Mouse (Mus musculus) liver, embryonic 11.5 days (tissue): Measurements from ENCODE around the gene Pip4k2b. TPM values are rescaled to one million over a fixed set of nuclear protein-coding genes. Genes with fewer than 3 reads are reported as not detected.
"Not testable (repeated sequence)": the region's sequence is repeated elsewhere in the genome, so short reads cannot be mapped to it uniquely, and the experiment has no call there.

Source experiments
- ATAC-seq: fragments of 200-750 bp; cut with Nextera tagmentation; replicated peaks from 2 replicates; pipeline ENCODE4 v1.8.0; 2017; ENCODE audit warnings: moderate number of reproducible peaks, mild to moderate bottlenecking, moderate TSS enrichment, moderate library complexity; ENCODE audit not compliant: low FRiP score
- DNase-seq: peaks from one replicate; pipeline ENCODE4 v3.0.0-alpha.2; 2017; ENCODE audit warnings: low spot score
- H3K27ac ChIP-seq: fragments of 300-500 bp; sonication (generic); 2 replicates; pipeline ENCODE4 v1.5.1; 2014; ENCODE audit warnings: mild to moderate bottlenecking, low read depth, low read length, control low read depth
- H3K27me3 ChIP-seq: fragments of 300-500 bp; sonication (generic); replicated peaks from 2 replicates; pipeline ENCODE4 v1.6.1; 2014; ENCODE audit warnings: low read length, mixed read lengths; ENCODE audit not compliant: control insufficient read depth, insufficient read depth
- H3K36me3 ChIP-seq: fragments of 300-500 bp; sonication (generic); 2 replicates; pipeline ENCODE4 v1.6.1; 2014; ENCODE audit warnings: mild to moderate bottlenecking, low read length, moderate library complexity, mixed read lengths; ENCODE audit not compliant: control insufficient read depth, insufficient read depth
- H3K4me1 ChIP-seq: fragments of 300-500 bp; sonication (generic); replicated peaks from 2 replicates; pipeline ENCODE4 v1.6.1; 2014; ENCODE audit warnings: low read length, mixed read lengths; ENCODE audit not compliant: control insufficient read depth, insufficient read depth
- H3K4me2 ChIP-seq: fragments of 300-500 bp; sonication (generic); 2 replicates; pipeline ENCODE4 v1.6.1; 2014; ENCODE audit warnings: mild to moderate bottlenecking, control low read depth, moderate library complexity
- H3K4me3 ChIP-seq: fragments of 300-500 bp; sonication (generic); 2 replicates; pipeline ENCODE4 v1.5.1; 2014; ENCODE audit warnings: low read depth, low read length, control low read depth
- H3K9ac ChIP-seq: fragments of 300-500 bp; sonication (generic); 2 replicates; pipeline ENCODE4 v1.6.1; 2014; ENCODE audit warnings: low read depth, low read length, control low read depth
- H3K9me3 ChIP-seq: fragments of 300-500 bp; sonication (generic); 2 replicates; pipeline ENCODE4 v1.6.1; 2016; ENCODE audit warnings: low read length, inconsistent platforms, mixed read lengths; ENCODE audit not compliant: control insufficient read depth
- WGBS: fragments of 180-500 bp; shearing (Covaris S2); extraction: QIAGEN DNeasy Blood & Tissue Kit; methylation state at CpG from one replicate; pipeline ENCODE4 v1.1.7; 2014; 5-methylcytosine and 5-hydroxymethylcytosine counted together
- polyA plus RNA-seq: library from polyadenylated mRNA; unstranded; fragments of >200 nt; fragmentation: Nextera tagmentation; extraction: Ambion mirVana; gene quantifications from 2 replicates; pipeline ENCODE4 v1.2.1, GENCODE M21; 2014

The Pip4k2b gene
- 0.95 and 1.7 TPM in 2 replicates for polyA plus RNA-seq

DNA sequence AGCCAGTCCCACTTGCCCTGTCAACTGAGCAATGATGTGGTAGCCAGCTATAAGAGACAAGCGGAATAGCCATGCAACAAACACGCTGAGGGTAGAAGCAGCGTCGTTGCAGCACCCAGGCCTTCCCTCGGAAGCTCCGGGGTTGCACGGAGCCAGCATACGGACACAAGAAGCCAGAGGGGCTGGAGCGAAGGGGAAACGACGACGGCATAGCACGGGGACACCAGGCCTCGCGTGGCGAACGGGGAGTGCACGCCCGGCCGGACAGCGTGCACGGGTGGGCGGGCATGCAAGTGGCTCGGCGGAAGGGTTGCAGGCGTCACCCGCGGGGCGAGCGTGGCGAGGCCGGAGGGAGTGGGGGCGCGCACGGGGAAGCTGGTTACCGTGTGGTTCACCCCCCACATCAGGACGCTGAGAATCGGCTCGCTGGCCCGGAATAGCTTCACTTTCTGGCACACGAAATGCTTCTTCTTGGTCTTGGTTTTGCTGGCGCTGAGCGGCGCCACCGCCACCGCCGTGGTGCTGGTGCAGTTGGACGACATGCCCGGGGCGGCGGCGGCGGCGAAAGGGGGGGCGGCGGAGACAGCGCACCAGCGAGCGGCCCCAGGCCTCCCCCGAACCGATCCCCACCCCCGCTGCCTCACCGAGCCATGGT lies at the start of gene Pip4k2b:
Gene Pip4k2b, minus strand, starts transcription at position 642 of the 655 bp plus-strand sequence.
- DNase-seq (no peak), ATAC-seq (peak; percentile 42)
- no peaks in the 10 kb centered on the region for H3K9me3 ChIP-seq
- 1% methylated on average over 57 of the region's 63 CpGs for WGBS
- H3K4me1 ChIP-seq = peaks cover 13% of the 10 kb centered on the region
- H3K4me3 ChIP-seq = peak within 1 kb of the TSS; percentile 82
- peak within 1 kb of the TSS; percentile 88 for H3K9ac ChIP-seq
- peak within 1 kb of the TSS; percentile 79 for H3K4me2 ChIP-seq
- H3K27me3 ChIP-seq = no peaks in the 10 kb centered on the region
- peaks cover 5% of the 10 kb centered on the region for H3K36me3 ChIP-seq
- H3K27ac ChIP-seq = peak within 1 kb of the TSS; percentile 82

GRCm38 (mm10) chr11:97793165-97793564 lies 48.7 kb upstream of the Pip4k2b start:
- DNase-seq (no peak), ATAC-seq (no peak)
- H3K4me2 ChIP-seq = no peak overlapping the region
- peaks cover 6% of the 10 kb centered on the region for H3K4me1 ChIP-seq
- no peak overlapping the region for H3K27ac ChIP-seq
- H3K36me3 ChIP-seq = no peaks in the 10 kb centered on the region
- 3% methylated on average over 2 of the region's 2 CpGs for WGBS
- H3K4me3 ChIP-seq = no peak overlapping the region
- no peaks in the 10 kb centered on the region for H3K27me3 ChIP-seq
- H3K9me3 ChIP-seq = no peaks in the 10 kb centered on the region
- no peak overlapping the region for H3K9ac ChIP-seq

- 78% methylated on average over 2 of the region's 2 CpGs for WGBS
- not testable (repeated sequence) for ATAC-seq, DNase-seq, H3K4me1 ChIP-seq, H3K27me3 ChIP-seq, H3K36me3 ChIP-seq, H3K9me3 ChIP-seq, H3K4me3 ChIP-seq, H3K27ac ChIP-seq, H3K4me2 ChIP-seq, H3K9ac ChIP-seq
Measured at GRCm38 (mm10) chr11:97790778-97791438, 46.4 kb upstream of the Pip4k2b start.

DNA sequence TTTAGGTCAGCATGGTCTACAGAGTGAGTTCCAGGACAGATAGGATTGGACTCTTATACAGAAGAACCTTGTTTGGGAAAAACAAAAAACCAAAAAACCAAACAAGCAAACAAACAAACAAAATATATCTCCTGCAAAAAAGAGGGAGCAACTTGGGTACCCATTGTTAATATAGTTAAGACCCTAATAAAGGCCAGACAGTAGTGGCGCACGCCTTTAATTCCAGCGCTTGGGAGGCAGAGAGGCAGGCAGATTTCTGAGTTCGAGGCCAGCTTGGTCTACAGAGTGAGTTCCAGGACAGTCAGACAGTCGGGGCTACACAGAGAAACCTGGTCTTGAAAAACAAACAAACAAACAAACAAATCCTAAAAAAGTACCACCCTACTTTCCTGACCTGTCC lies 45.2 kb upstream of the Pip4k2b start:
- 86% methylated on average over 5 of the region's 5 CpGs for WGBS
- no peak overlapping the region for H3K4me3 ChIP-seq
- no peak overlapping the region for H3K27ac ChIP-seq
- no peaks in the 10 kb centered on the region; the same call in 1 of the 2 replicates for H3K9me3 ChIP-seq
- H3K9ac ChIP-seq = no peak overlapping the region
- no peak overlapping the region for H3K4me2 ChIP-seq
- no peak for DNase-seq
- H3K36me3 ChIP-seq = no peaks in the 10 kb centered on the region
- H3K27me3 ChIP-seq = no peaks in the 10 kb centered on the region
- no peaks in the 10 kb centered on the region for H3K4me1 ChIP-seq
- no peak for ATAC-seq

DNA sequence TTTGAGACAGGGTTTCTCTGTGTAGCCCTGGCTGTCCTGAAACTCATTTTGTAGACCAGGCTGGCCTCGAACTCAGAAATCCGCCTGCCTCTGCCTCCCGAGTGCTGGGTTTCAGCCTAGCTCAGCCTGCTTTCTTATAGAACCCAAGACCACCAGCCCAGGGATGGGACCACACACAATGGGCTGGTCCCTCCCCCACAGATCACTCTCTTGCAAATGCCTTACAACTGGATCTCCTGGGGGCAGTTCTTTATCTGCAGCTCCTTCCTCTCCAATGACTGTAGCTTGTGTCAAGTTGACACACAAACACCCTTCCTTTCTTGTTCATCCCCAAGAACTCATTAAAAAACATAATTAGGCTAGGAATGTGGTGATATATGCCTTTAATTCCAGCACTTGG lies 43.5 kb upstream of the Pip4k2b start:
- 84% methylated on average over 3 of the region's 3 CpGs for WGBS
- no peak overlapping the region for H3K4me3 ChIP-seq

GRCm38 (mm10) chr11:97782564-97782895 lies 38.0 kb upstream of the Pip4k2b start:
- H3K9me3 ChIP-seq = no peaks in the 10 kb centered on the region; the same call in 1 of the 2 replicates
- H3K36me3 ChIP-seq = peaks cover 34% of the 10 kb centered on the region
- peak overlapping the region; percentile 100 for H3K9ac ChIP-seq
- peak overlapping the region; percentile 92 for H3K4me2 ChIP-seq
- peak overlapping the region; percentile 95 for H3K27ac ChIP-seq
- DNase-seq (no peak), ATAC-seq (no peak)
- WGBS = under 1% methylated on average over 10 of the region's 10 CpGs
- no peaks in the 10 kb centered on the region for H3K27me3 ChIP-seq
- peaks cover 11% of the 10 kb centered on the region for H3K4me1 ChIP-seq
- peak overlapping the region; percentile 97 for H3K4me3 ChIP-seq

More for the DNA sequence above, 43.5 kb upstream of the Pip4k2b start:
- ATAC-seq = no peak
- Histone ChIP-seq H3K4me1 (no peaks in the 10 kb centered on the region), H3K27ac (no peak overlapping the region), H3K4me2 (no peak overlapping the region), H3K9me3 (no peaks in the 10 kb centered on the region; the same call in 1 of the 2 replicates), H3K9ac (no peak overlapping the region), H3K36me3 (no peaks in the 10 kb centered on the region), H3K27me3 (no peaks in the 10 kb centered on the region)
- DNase-seq = no peak

GRCm38 (mm10) chr11:97781832-97782563 lies 37.5 kb upstream of the Pip4k2b start, which contains the start of gene Rpl23:
TSS of gene Rpl23 (minus strand) at chr11:97782437.
- peak within 1 kb of the TSS; percentile 95 for H3K27ac ChIP-seq
- H3K4me3 ChIP-seq = peak within 1 kb of the TSS; percentile 97
- H3K4me1 ChIP-seq = peaks cover 11% of the 10 kb centered on the region
- peak within 1 kb of the TSS; percentile 100 for H3K9ac ChIP-seq
- DNase-seq (peak; percentile 99), ATAC-seq (peak; percentile 89)
- under 1% methylated on average over 67 of the region's 67 CpGs for WGBS
- H3K4me2 ChIP-seq = peak within 1 kb of the TSS; percentile 92
- no peaks in the 10 kb centered on the region; the same call in 1 of the 2 replicates for H3K9me3 ChIP-seq
- H3K27me3 ChIP-seq = no peaks in the 10 kb centered on the region
- H3K36me3 ChIP-seq = peaks cover 39% of the 10 kb centered on the region

- Histone ChIP-seq H3K27ac (peak overlapping the region; percentile 95), H3K27me3 (no peaks in the 10 kb centered on the region), H3K4me1 (peaks cover 11% of the 10 kb centered on the region), H3K4me3 (peak overlapping the region; percentile 97), H3K9me3 (no peaks in the 10 kb centered on the region; the same call in 1 of the 2 replicates), H3K36me3 (peaks cover 44% of the 10 kb centered on the region), H3K9ac (peak overlapping the region; percentile 100), H3K4me2 (peak overlapping the region; percentile 92)
- ATAC-seq (no peak), DNase-seq (no peak)
- 1% methylated on average over 11 of the region's 11 CpGs for WGBS
Measured at GRCm38 (mm10) chr11:97781478-97781831, 37.0 kb upstream of the Pip4k2b start.
